Mouse (Mus musculus): ENCODE data around the gene Gm572.
A peak's percentile ranks its signal among the peaks of the same experiment; 100 is the strongest.

Gm572 gene

DNA sequence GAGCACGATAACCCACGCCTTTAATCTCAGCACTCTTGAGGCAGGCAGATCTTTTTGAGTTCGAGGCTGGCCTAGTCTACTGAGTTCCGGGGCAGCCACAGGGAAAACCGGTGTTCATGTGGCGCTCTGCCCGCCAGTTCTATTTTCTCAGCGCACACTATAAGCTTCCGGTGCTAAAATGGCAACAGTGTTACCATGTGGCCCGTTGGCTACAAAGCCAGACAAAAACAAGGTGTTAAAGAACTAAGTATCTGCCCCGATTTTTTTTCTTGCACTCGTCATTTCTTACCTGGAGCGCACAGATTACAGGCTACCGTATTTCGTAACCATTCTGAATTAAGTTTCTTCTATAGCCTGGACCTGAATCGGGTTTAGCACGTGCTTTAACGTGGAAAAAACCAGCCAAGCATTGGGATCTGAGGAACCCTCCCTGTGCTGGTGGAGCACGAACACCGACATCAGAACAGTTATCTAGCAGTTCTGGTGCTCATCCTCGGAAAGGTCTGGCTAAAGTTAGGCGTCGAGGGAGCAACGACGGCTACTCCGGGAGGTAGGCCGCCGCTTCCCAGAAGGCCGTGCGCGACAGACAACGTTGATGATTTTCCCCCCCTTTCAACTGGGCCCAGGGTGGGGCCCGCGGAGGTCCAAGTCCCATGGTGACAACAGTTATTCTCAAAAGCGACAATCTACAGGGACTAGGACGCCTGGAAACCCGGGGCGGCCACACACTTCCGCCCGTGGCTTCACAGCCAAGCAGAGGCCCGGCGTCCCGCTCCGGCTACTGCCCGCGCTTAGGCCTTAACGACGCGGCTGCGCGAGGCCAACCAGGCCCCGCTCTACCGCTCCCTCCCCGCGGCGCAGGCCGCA lies 17.1 kb upstream of the Gm572 start:
- peak; percentile 68 for DNase-seq (ENCODE audit: low spot score)

DNA sequence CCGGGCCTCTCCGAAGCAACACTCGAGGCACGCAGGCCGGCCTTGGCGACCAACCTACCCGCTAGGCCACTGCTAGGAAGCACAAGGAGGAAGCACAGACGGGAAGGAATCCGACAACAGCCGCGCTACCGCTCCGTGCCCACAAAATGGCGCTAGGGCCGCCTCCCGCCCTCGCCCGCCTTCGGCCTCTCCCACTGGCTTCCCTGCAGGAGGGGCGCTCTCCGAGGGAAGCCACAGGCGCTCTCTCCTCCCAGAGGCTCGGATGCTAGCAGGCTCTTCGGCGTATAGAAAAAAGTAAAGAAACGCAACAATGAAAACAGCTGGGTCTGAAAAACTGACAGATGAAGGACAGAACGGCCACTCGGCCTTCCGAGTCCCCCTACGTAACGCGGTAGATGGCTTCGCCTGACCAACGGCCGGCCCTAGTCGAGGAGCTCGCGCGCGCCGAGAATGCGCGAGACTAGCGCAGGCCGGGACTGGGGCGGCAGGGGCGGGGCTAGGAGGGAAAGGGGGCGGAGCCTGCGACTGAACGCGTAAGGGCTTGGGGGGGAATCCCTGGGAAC lies 16.4 kb upstream of the Gm572 start, which contains the start of gene Tardbp:
Gene Tardbp (minus strand): TSS at position 397 of the 563 bp plus-strand sequence.
- DNase-seq (ENCODE audit: low spot score) = peak; percentile 95

DNA sequence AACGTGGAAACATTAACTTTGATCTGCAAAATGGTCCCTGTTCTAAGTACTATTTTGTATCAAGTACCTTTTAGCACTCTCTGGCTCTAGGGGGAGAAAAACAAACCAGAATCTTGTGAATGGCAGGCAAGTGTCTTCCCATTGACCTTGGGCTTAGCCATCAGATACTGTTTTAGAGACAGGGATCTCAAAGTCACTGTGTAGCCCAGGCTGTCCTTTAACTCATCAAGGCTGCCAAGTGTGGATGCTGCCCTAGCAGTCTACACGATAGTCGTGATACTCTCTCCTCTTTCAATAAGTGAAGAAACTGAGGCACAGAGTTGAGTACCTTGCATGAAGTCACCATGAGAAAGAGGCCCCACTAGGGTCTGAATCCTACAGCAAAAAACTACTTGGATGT lies 15.9 kb upstream of the Gm572 start:
- DNase-seq (ENCODE audit: low spot score) = no peak

DNA sequence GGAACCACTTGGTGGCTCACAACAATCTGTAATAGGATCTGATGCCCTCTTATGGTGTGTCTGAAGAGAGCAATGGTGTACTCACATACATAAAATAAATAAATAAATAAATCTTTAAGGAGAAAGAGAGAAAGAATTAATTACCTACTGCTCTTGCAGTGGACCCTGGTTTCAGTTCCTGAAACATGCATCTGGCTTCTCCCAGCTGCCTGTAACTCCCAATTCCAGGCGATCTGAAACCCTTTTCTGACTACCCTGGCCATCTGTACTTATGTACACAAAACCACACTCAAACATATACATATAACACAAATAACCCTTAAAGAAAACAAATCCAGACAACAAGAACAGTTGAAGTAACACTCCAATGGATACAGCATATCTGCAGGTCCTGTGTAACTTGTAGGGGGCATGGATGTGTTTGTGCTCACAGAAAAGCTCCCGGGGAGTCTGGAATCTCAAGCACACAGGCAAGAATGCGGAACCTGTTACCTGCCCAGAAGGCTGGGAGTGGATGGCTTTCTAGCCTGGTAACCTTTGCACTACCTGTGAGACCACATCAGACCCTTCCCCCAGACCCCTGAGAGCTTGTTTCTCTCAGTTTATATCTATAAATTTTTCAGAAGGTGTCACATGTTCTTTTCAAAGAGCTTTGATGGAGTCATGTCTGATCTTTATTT lies 11.0 kb upstream of the Gm572 start:
- no peak for DNase-seq (ENCODE audit: low spot score)

DNA sequence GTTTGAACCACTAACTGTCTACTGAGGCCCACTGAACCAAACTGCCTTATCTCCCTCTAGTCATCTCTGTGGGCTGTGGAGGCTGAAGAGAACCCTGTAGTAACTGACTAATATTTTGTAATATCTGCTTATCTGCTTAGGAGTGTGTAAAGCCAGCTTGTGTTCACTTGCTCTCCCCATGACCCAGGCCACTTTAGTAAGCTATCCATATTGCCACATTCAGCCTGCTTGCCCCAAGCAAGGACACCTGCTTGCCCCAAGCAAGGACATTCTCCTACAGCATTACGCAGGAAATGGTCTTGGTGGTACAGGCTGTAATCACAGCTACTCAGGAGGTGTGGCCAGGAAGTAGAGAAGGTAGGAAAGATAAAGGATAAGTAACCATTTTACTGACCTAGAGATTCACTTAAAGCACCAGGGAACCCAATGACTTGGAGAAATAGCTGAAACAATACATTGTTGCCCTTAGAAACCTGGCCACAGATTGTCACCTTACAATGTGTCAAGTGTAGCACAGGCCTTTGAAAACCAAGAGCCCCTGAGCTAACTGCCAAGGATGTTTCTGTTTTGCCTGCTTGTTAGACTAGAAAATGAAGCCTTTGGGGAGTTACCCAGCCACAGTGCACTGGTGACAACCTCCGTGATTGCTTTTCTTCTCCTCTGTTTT lies 9.6 kb upstream of the Gm572 start:
- DNase-seq (ENCODE audit: low spot score) = no peak

DNA sequence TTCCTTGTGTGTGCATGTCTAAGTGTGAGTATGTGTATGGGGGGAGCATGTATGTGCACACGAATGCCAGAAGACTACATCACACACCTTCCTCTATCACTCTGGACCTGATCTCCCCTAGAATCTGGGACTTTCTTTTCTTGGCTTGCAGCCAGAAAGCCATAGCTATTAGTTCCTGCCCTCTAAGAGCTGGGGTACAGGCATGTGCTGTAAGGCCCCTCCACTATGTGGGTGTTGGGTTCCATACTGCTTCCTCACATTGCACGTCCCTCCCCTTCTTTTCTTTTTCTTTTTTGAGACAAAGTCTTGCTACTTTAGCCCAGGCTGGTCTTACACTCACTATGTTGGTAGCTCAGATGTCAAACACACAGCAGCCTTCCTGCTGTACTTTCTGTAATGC lies 7.8 kb upstream of the Gm572 start:
- no peak for DNase-seq (ENCODE audit: low spot score)

DNA sequence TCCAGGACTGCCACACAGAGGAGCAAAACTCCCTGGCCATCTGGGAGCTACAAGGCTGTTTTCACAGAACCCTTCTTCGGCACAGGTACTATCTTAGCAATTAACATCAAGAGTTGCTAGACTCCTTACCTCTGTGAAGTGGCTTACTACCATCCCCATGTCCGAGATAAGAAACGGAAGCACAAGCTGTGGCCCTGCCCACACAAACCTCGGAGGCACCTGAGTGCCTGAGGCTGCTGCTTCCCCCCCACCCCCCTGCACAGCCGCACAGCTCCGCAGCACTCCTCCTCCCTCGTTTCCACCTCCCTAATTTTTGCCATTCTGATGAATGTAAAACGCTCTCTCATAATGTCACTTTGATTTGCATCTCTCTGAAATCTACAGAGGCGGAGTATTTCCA lies 4.8 kb upstream of the Gm572 start:
- DNase-seq (ENCODE audit: low spot score) = no peak

DNA sequence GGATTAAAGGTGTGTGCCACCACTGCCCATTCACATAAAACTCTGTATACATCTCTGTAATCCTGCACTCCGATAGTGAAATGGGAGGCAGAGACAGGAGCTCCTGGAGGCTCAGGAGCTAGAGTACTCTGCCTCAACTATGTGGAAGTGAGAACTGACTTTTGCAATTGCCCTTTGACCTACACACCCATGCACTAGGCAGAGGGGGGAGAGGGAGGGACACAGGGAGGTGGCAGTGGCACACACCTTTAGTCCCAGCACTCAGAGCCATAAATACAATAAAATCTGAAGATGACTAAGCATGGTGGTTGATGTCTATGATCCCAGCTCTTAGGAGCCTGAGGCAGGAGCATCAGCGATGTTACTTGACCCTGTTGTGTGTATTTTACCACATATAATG lies 3.7 kb upstream of the Gm572 start:
- no peak for DNase-seq (ENCODE audit: low spot score)

DNA sequence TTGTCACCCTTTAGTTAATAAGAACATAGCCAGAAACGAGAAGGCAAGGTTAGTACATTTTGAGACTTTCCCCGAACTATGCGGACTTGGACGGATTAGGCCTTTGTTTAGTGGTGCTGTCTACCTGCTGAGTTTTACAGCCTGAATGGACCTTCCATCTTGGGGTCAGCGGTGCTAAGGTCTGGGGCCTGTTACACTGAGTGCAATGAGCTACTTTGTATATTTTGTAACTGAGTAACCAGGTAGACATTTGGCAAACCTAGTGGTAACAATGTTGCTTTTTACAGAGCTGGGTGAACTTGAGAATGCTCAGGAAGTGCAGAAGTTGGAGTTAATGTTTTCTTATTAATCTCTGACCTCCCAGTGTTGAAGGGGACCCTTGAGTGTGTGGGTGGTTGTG lies 2.0 kb upstream of the Gm572 start:
- DNase-seq (ENCODE audit: low spot score) = no peak

DNA sequence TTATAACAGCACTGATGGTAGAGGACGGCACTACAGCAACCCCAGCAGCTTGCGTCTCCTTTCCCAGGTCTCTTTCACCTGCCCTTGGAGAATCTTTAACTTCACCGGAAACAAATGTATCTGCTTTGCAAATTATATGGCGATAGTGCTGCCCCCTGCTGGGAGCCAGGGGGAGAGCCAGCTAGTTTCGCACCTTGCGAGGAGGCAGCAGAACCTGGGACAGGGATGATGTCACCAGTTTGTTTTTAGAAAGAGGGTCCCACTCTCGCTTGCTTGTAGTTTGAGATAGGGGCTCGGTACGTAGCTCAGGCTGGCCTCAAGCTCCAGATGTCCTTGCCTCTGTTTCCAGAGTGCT lies 1.0 kb downstream of the Gm572 start:
- DNase-seq (ENCODE audit: low spot score) = peak; percentile 79

DNA sequence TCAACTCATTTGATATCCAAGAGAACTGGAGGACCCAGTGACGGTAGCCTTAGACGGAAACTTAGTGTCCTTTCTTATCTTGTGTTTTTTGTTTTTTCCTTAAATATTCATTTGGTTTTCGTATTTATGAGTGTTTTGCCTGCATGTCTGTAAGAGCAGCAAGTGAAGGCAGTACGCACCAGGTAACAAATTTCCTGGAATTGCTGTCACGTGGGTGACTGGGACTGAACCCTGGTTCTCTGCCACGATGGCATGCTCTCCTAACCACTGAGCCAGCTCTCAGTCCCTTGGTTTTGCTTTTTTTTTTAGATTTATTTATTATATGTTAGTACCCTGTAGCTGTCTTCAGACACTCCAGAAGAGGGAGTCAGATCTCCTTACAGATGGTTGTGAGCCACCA lies 1.8 kb downstream of the Gm572 start:
- DNase-seq (ENCODE audit: low spot score) = no peak

DNA sequence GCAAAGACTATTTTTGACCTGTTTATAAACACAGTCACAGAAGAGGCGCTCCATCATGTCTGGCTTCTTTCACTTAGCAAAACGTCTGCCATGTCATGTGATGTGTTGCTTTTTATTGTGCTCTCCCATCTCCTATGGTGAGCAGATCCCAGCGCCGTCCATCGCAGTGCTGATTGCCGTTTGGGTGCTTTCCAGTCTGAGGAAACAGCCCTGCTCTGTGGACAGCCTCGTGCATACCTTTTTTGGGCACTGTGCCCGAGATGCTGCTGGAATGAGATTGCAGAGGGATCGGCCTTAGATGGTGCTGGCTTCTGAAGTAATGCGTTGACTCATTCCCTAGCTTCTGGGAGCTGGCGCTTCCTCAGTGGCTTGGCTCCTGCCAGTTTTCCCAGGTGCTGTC lies 3.5 kb downstream of the Gm572 start:
- no peak for DNase-seq (ENCODE audit: low spot score)

DNA sequence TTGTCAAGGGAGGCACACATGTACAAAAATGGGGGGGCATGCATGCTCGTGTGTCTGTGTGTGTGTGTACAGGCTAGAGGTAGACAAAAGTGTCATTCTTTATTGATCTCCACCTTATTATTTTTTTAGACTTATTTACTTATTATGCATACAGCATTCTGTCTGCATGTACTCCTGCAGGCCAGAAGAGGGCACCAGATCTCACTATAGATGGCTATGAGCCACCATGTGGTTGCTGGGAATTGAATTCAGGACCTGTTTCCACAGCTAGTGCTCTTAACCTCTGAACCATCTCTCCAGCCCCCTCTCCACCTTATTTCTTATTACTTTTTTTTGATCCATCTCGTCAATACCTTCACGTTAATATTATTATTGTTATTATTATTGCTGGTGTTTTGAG lies 6.2 kb downstream of the Gm572 start:
- no peak for DNase-seq (ENCODE audit: low spot score)

DNA sequence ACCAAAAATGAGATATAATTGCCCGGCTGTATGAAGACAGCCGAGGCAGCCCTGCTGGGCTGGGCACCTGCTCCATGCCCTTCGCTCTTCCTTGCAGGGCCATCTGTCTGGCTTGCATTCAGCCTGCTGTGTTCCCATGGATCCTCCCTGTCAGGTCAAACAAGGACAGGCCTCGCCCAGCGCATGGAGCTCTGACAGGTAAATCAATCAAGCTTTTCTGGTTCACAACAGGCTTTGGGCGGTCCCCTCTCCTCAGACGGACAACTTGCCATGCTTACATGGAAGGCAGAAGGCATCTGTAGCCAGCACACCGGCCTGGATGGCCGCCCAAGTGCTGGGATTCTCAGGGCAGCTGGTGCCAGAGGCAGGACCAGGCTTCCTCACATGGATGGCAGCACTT lies 7.9 kb downstream of the Gm572 start:
- DNase-seq (ENCODE audit: low spot score) = no peak

DNA sequence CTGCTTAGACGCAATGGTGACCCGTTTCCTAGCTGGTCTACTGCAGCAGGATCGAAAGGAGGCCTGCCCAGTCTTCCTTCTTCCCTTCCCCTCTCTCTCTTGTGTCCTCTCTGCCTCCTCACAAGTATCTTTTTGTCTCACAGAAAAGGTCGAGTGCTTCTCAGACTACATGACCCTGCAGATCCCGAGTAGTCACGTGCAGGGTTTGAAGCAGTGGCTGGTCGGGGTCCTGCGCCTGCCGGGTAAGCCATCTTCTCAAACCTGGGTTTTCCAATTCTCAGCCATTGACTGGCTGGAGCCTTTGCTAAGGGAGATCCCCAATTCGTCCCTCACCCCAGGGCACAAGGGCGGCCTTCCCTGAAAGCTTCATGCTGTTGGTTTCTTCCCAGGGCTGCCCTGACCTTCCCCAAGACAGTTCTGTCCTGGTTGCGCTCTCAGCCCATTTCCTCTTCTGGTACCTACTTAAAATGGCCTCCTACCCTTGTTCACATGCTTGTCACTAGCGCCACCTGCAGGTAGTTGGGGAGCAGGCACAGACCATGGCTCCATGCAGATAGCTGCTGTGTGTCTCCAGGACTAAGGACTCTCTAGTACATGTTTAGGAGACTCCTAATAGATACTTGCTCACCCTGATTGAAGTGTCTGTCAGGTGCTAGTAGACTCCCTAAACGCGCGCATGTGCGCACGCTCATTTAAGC lies 11.7 kb downstream of the Gm572 start:
- DNase-seq (ENCODE audit: low spot score) = peak; percentile 53

DNA sequence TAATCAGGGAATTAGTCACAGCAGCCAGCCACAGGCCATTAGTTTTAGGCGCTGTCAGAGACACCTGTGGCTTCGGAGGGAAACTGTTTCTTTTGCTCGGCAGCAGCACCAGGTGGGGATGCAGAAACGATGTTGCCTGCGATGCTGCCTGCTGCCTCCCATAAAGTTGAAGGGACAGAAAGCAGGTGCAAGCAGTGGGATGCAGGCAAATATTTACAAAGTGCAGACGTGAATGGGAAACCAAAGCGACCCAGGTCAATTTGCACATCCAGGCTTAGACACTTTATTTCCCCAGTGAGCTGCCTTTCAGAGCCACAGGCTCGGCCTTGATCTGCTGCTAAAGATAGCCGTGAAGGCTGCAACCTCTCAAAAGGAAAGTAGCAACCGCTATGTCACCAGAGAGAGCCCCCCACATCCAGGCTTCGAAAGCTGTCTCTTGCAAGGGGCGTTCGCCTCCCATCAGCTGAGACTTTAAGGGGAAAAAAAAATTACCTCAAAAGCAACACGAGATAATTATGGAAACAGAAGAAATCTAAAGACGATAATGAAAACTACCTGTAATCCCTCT lies 13.7 kb downstream of the Gm572 start:
- no peak for DNase-seq (ENCODE audit: low spot score)

DNA sequence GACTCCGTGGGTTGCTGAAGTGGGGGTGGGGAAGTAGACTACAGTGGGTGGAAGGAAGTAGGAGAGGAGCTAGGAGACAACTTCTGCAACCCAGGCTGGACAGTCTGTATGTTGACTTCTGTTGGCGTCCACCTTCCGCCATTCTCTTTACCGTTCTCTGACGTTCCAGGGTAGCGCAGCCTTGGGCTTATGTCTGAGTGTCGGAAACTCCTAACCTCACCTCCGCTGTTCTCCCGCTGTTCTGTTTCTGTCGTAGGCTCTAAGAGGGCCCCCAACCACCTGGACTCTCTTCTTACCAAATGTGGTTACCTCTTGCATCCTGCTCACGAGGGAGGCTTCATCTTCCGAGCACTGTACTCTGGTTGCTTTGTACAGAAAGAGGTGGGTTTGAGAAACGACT lies 14.7 kb downstream of the Gm572 start:
- peak; percentile 60 for DNase-seq (ENCODE audit: low spot score)

DNA sequence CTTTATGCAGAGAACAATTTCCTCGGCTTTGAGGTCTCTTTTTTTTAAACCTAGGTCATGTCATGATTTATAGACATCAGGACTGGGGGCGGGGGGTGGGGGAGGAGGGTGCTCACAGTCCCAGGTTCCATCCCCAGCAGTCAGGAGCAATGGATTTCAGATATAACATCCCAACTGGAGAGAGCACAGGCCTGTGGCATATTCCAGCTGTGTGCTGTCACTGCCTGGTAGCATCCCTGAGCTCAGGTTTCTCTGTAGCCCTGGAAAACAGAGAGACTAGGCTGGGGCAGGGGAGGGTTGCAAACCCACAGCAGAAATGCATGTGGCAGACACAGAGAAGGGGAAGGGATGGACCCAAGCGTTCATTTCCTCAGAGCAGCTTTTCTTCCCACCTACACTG lies 17.1 kb downstream of the Gm572 start:
- DNase-seq (ENCODE audit: low spot score) = no peak

DNA sequence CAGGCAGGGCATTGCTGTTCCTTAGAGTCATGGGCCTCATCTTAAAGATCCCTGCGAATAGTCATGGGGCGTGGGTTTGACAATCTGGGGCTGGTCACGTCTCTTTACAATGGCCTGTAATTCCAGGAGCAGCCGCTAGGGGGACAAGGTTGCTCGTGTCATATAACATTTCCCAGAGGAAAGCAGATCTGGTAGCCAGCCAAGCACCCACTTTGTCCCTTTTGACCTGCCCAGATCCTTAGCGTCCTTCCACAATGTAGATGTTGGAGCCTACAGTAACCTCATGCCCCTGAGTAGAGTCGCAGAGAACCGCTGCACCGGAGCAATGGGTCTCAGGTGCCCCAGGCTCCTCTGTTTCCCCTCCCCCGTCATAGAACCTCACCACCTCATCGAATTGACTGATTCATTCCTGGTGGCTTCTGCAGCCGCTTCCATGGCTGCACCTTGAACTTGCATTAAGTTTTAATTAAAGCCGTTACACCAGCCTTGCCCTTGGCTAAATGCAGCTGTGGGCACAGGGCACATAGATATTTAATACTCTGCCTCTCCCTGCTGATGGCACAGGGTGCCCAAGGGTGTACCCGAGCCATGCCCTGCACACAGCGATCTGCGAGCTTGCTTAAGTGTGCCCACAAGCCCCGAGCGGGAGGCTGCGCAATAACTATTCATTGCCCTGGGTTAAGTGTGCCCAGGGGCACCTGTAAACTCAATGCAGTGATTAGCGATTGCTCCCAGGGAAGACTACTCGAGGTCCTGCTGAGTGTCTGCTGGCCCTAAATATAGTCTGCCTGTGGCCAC lies 19.2 kb downstream of the Gm572 start:
- DNase-seq (ENCODE audit: low spot score) = peak; percentile 53

DNA sequence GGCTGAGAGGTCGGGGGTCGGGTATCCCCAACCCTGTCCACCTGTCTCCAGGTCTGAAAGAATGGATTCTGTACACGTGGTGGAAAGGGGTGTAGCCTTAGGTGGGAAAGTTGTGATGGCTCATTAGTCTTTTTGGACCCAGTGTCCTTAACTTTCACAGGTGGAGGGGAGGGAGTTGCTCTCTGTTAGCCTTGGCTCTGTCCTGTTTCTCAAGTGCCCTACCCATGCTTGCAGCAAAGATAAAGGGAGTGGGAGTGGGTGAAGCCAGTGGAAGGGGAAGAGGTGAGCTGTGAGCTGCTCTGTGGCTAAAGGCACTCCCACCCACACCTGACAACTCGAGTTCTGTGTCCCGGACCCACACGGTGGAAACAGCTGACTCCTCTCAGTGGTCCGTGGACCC lies 20.2 kb downstream of the Gm572 start:
- DNase-seq (ENCODE audit: low spot score) = no peak

DNA sequence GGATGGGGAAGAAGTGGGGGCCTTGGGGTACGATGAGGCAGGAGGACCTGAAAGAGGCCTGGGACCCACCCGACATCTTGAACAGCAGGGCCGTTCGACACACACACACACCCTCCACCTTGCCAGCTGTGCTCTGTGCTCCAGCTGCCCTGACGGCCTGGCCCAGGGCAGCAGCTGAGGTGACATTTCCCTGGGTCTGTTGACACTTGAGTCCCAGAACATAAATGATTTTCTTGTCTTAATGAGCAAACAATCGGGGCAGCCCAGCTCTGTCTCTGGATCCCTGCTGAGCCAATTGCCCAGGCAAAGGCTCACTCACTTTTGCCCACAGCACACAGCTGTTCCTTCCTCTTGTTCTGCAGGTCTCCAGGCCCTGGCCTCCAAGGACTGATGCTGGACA lies 20.9 kb downstream of the Gm572 start:
- no peak for DNase-seq (ENCODE audit: low spot score)

All from T-cell, adult 2 months (primary cell).